Mouse (Mus musculus) hindbrain, embryonic 10.5 days (tissue): ENCODE data around the gene Ubl7. TPM values are rescaled to one million over a fixed set of nuclear protein-coding genes. Genes with fewer than 3 reads are reported as not detected.

Experiments used
- DNase-seq: peaks from one replicate; pipeline ENCODE4 v3.0.0-alpha.2; 2017; ENCODE audit warnings: low spot score
- H3K27ac ChIP-seq: fragments of 300-500 bp; sonication (generic); 2 replicates; pipeline ENCODE4 v1.5.1; 2016; ENCODE audit warnings: mild to moderate bottlenecking, moderate library complexity
- H3K27me3 ChIP-seq: fragments of 300-500 bp; sonication (generic); 2 replicates; pipeline ENCODE4 v1.6.1; 2016; ENCODE audit warnings: mild to moderate bottlenecking; ENCODE audit not compliant: poor library complexity, insufficient read depth, severe bottlenecking
- H3K36me3 ChIP-seq: fragments of 300-500 bp; sonication (generic); 2 replicates; pipeline ENCODE4 v1.6.1; 2016; ENCODE audit warnings: mild to moderate bottlenecking, moderate library complexity
- H3K4me1 ChIP-seq: fragments of 300-500 bp; sonication (generic); replicated peaks from 2 replicates; pipeline ENCODE4 v1.6.1; 2016; ENCODE audit warnings: mild to moderate bottlenecking
- H3K4me3 ChIP-seq: fragments of 300-500 bp; sonication (generic); 2 replicates; pipeline ENCODE4 v1.5.1; 2016; ENCODE audit warnings: mild to moderate bottlenecking, moderate library complexity
- H3K9me3 ChIP-seq: fragments of 300-500 bp; sonication (generic); 2 replicates; pipeline ENCODE4 v1.6.1; 2016; ENCODE audit warnings: mild to moderate bottlenecking, moderate library complexity
- WGBS: fragments of 180-500 bp; shearing (Covaris S2); methylation state at CpG from one replicate; pipeline ENCODE4 v1.1.7; 2016; 5-methylcytosine and 5-hydroxymethylcytosine counted together
- polyA plus RNA-seq: library from polyadenylated mRNA; unstranded; fragments of >200 nt; fragmentation: Nextera tagmentation; extraction: Ambion mirVana; gene quantifications from 2 replicates; pipeline ENCODE4 v1.2.1, GENCODE M21; 2016

Ubl7 gene
- polyA plus RNA-seq, 1 experiment from 2014 or later = 143 TPM

DNA sequence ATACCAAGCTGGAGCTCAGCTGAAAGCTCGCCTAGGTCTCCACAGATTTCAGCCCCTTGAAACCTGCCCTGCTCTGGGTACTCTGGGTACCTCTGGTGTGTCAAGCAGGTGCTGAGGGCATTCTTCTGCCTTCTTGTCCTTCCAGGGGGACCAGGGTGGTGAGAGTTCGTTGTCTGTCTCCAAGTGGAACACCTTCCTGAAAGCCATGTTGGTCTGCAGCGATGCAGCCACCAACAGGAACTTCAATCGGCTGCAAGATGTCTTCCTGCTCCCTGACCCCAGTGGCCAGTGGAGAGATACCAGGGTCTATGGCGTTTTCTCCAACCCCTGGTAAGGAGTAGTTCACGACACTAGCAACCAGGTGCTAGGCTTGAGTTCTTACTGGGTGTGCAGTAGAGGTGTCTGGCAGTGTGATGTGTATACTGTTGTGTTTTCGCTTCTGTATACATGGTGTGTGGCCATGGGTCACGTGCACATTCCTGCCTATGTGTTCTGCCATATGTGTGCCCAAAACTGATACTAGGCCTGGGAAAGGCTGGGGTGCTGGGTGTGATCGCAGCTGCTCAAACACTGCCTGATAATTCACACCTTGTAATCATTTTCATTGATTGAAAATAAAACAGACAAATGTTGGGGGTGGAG, 45.5 kb downstream of the Ubl7 start:
- H3K27me3 ChIP-seq = peaks cover 6% of the 10 kb centered on the region; the same call in 1 of the 2 replicates
- H3K9me3 ChIP-seq = no peaks in the 10 kb centered on the region
- H3K4me3 ChIP-seq = no peak overlapping the region
- DNase-seq = no peak
- H3K36me3 ChIP-seq = peaks cover 33% of the 10 kb centered on the region
- peaks cover 36% of the 10 kb centered on the region for H3K4me1 ChIP-seq
- no peak overlapping the region for H3K27ac ChIP-seq
- WGBS = 87% methylated on average over 9 of the region's 9 CpGs

- peaks cover 1% of the 10 kb centered on the region; the same call in 1 of the 2 replicates for H3K27me3 ChIP-seq
- no peak overlapping the region for H3K27ac ChIP-seq
- peaks cover 35% of the 10 kb centered on the region for H3K4me1 ChIP-seq
- no peak overlapping the region for H3K4me3 ChIP-seq
- H3K36me3 ChIP-seq = peaks cover 36% of the 10 kb centered on the region
- WGBS = 81% methylated on average over 5 of the region's 5 CpGs
- no peak for DNase-seq
- no peaks in the 10 kb centered on the region for H3K9me3 ChIP-seq
These were observed 46.1 kb downstream of the Ubl7 start for GRCm38 (mm10) chr9:57956838-57957236.

GRCm38 (mm10) chr9:57958615-57959014, 47.8 kb downstream of the Ubl7 start:
- no peak overlapping the region for H3K27ac ChIP-seq
- DNase-seq = no peak
- peaks cover 31% of the 10 kb centered on the region for H3K4me1 ChIP-seq
- 83% methylated on average over 1 of the region's 1 CpGs for WGBS
- no peaks in the 10 kb centered on the region for H3K9me3 ChIP-seq
- no peaks in the 10 kb centered on the region; the same call in 1 of the 2 replicates for H3K27me3 ChIP-seq
- no peak overlapping the region for H3K4me3 ChIP-seq
- peaks cover 36% of the 10 kb centered on the region for H3K36me3 ChIP-seq

GRCm38 (mm10) chr9:57959399-57959798, 48.6 kb downstream of the Ubl7 start:
- DNase-seq = no peak
- Histone ChIP-seq H3K36me3 (peaks cover 36% of the 10 kb centered on the region), H3K27ac (no peak overlapping the region), H3K4me3 (no peak overlapping the region), H3K27me3 (no peaks in the 10 kb centered on the region; the same call in 1 of the 2 replicates), H3K4me1 (peaks cover 32% of the 10 kb centered on the region), H3K9me3 (no peaks in the 10 kb centered on the region)
- 75% methylated on average over 10 of the region's 10 CpGs for WGBS

- Histone ChIP-seq H3K4me1 (peaks cover 37% of the 10 kb centered on the region), H3K4me3 (no peak overlapping the region), H3K36me3 (peaks cover 36% of the 10 kb centered on the region), H3K9me3 (no peaks in the 10 kb centered on the region), H3K27me3 (no peaks in the 10 kb centered on the region; the same call in 1 of the 2 replicates), H3K27ac (no peak overlapping the region)
- WGBS = 88% methylated on average over 17 of the region's 17 CpGs
- no peak for DNase-seq
These were observed 49.4 kb downstream of the Ubl7 start for GRCm38 (mm10) chr9:57959886-57960866.

DNA sequence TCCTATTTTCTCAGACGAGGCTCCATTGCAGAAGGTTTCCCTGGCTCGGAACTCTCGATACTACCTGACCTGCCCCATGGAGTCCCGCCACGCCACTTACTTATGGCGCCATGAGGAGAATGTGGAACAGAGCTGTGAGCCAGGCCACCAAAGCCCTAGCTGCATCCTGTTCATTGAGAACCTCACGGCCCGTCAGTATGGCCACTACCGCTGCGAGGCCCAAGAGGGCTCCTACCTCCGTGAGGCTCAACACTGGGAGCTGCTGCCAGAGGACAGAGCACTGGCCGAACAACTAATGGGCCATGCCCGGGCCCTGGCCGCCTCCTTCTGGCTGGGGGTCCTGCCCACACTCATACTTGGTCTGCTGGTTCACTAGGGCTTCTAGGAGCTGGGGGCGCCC, 50.4 kb downstream of the Ubl7 start:
- H3K4me1 ChIP-seq = peaks cover 36% of the 10 kb centered on the region
- no peaks in the 10 kb centered on the region for H3K9me3 ChIP-seq
- 88% methylated on average over 15 of the region's 15 CpGs for WGBS
- H3K27me3 ChIP-seq = no peaks in the 10 kb centered on the region; the same call in 1 of the 2 replicates
- peaks cover 33% of the 10 kb centered on the region for H3K36me3 ChIP-seq
- DNase-seq = no peak
- H3K27ac ChIP-seq = peak overlapping the region; percentile 36
- H3K4me3 ChIP-seq = no peak overlapping the region

- peak overlapping the region; percentile 50 for H3K27ac ChIP-seq
- peaks cover 24% of the 10 kb centered on the region for H3K36me3 ChIP-seq
- no peaks in the 10 kb centered on the region for H3K9me3 ChIP-seq
- DNase-seq = no peak
- no peak overlapping the region for H3K4me3 ChIP-seq
- H3K4me1 ChIP-seq = peaks cover 36% of the 10 kb centered on the region
- H3K27me3 ChIP-seq = no peaks in the 10 kb centered on the region; the same call in 1 of the 2 replicates
- 65% methylated on average over 17 of the region's 17 CpGs for WGBS
These were observed 51.3 kb downstream of the Ubl7 start for GRCm38 (mm10) chr9:57961863-57962778.

GRCm38 (mm10) chr9:57963249-57963997, 52.6 kb downstream of the Ubl7 start:
- 93% methylated on average over 4 of the region's 4 CpGs for WGBS
- H3K36me3 ChIP-seq = peaks cover 14% of the 10 kb centered on the region
- H3K9me3 ChIP-seq = no peaks in the 10 kb centered on the region
- H3K4me3 ChIP-seq = no peak overlapping the region
- peaks cover 41% of the 10 kb centered on the region for H3K4me1 ChIP-seq
- no peak overlapping the region for H3K27ac ChIP-seq
- no peaks in the 10 kb centered on the region; the same call in 1 of the 2 replicates for H3K27me3 ChIP-seq
- DNase-seq = no peak

- no peaks in the 10 kb centered on the region for H3K9me3 ChIP-seq
- no peak for DNase-seq
- H3K27ac ChIP-seq = peak overlapping the region; percentile 46; the same call in 1 of the 2 replicates
- peaks cover 41% of the 10 kb centered on the region for H3K4me1 ChIP-seq
- no peaks in the 10 kb centered on the region; the same call in 1 of the 2 replicates for H3K27me3 ChIP-seq
- H3K36me3 ChIP-seq = peaks cover 13% of the 10 kb centered on the region
- WGBS = 81% methylated on average over 5 of the region's 5 CpGs
- H3K4me3 ChIP-seq = no peak overlapping the region
These were observed 53.2 kb downstream of the Ubl7 start for GRCm38 (mm10) chr9:57963998-57964395.

- Histone ChIP-seq H3K4me1 (peaks cover 43% of the 10 kb centered on the region), H3K4me3 (no peak overlapping the region), H3K36me3 (peaks cover 13% of the 10 kb centered on the region), H3K27me3 (no peaks in the 10 kb centered on the region; the same call in 1 of the 2 replicates), H3K27ac (peak overlapping the region; percentile 46; the same call in 1 of the 2 replicates), H3K9me3 (no peaks in the 10 kb centered on the region)
- no peak for DNase-seq
- WGBS = 70% methylated on average over 6 of the region's 6 CpGs
These were observed 53.9 kb downstream of the Ubl7 start for GRCm38 (mm10) chr9:57964528-57965250.
